ENCODE assay signal across 34 mouse cellular contexts in the genomic region with DNA sequence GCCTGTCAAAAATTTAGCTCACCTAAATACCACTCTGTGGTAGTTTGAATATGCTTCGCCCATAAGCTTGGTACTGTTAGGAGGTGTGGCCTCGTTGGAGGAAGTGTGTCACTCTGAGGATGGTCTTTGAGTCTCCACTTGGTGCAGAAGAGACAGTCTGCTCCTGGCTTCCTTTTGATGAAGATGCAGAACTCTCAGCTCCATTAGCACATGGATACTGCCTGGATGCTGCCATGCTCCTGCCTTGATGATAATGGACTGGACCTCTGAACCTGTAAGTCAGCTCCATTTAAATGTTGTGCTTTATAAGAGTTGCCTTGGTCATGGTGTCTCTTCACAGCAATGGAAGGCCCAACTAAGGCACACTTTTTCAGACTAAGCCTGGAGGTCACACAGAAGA.
"Had no signal": no experiment of that assay in that cellular context is flagged by ENCODE, and none has a peak within 500 bp of the region (broad histone marks: within the 10 kb centered on the region; RNA-seq: fewer than 3 reads in every experiment).

No protein-coding gene starts in this region.

- H3K27ac ChIP-seq: heart, embryonic 10.5 days; heart, embryonic 13.5 days; heart, embryonic 15.5 days; hindbrain, embryonic 10.5 days; hindbrain, embryonic 12.5 days; hindbrain, embryonic 13.5 days; hindbrain, embryonic 14.5 days; hindbrain, embryonic 15.5 days; hindbrain, postnatal 0 days; intestine, embryonic 15.5 days; kidney, embryonic 15.5 days; kidney, postnatal 0 days; layer of hippocampus, adult 2 months had no signal

- DNase-seq: heart, postnatal 14 days; heart, postnatal 36 days; heart, postnatal 4 days; kidney, adult 11 months; kidney, adult 18-20 months; kidney, adult 2 months; kidney, adult 8-10 months; kidney, adult 9 months; kidney, postnatal 10 days; kidney, postnatal 14 days; kidney, postnatal 25 days; kidney, postnatal 36 days; kidney, postnatal 4 days; layer of hippocampus, adult 9-11 months; layer of hippocampus, postnatal 36 days had no signal

- H3K4me3 ChIP-seq: heart, embryonic 10.5 days; heart, embryonic 12.5 days; heart, embryonic 13.5 days; heart, embryonic 15.5 days; hindbrain, embryonic 10.5 days; hindbrain, embryonic 12.5 days; hindbrain, embryonic 13.5 days; hindbrain, embryonic 15.5 days; intestine, embryonic 15.5 days; kidney, embryonic 15.5 days; layer of hippocampus, adult 2 months had no signal

- H3K9ac ChIP-seq: heart, embryonic 12.5 days; heart, embryonic 13.5 days; heart, embryonic 15.5 days; hindbrain, embryonic 12.5 days; hindbrain, embryonic 13.5 days; hindbrain, embryonic 14.5 days; hindbrain, embryonic 15.5 days; intestine, embryonic 15.5 days; kidney, embryonic 15.5 days had no signal

- H3K4me2 ChIP-seq: heart, embryonic 11.5 days; heart, embryonic 12.5 days; heart, embryonic 13.5 days; heart, embryonic 15.5 days; hindbrain, embryonic 12.5 days; hindbrain, embryonic 13.5 days; hindbrain, embryonic 14.5 days; hindbrain, embryonic 15.5 days; intestine, embryonic 15.5 days; kidney, embryonic 15.5 days had no signal

- H3K4me1 ChIP-seq: heart, embryonic 10.5 days; heart, embryonic 12.5 days; heart, embryonic 13.5 days; heart, embryonic 15.5 days; hindbrain, embryonic 10.5 days; hindbrain, embryonic 12.5 days; hindbrain, embryonic 13.5 days; hindbrain, embryonic 15.5 days; intestine, embryonic 15.5 days; kidney, embryonic 15.5 days had no signal

- H3K9me3 ChIP-seq: heart, embryonic 10.5 days; heart, embryonic 12.5 days; heart, embryonic 13.5 days; heart, embryonic 15.5 days; hindbrain, embryonic 10.5 days; hindbrain, embryonic 12.5 days; hindbrain, embryonic 13.5 days; hindbrain, embryonic 15.5 days; intestine, embryonic 15.5 days; kidney, embryonic 15.5 days had no signal

- H3K27me3 ChIP-seq: heart, embryonic 12.5 days; heart, embryonic 13.5 days; heart, embryonic 15.5 days; hindbrain, embryonic 12.5 days; hindbrain, embryonic 13.5 days; hindbrain, embryonic 15.5 days; intestine, embryonic 15.5 days; kidney, embryonic 15.5 days had no signal

- ATAC-seq: hindbrain, embryonic 16.5 days; hindbrain, postnatal 0 days; inflammation-experienced regulatory T-cells, adult 6 months; intestine, embryonic 15.5 days; intestine, embryonic 16.5 days; intestine, postnatal 0 days had no signal

- H3K36me3 ChIP-seq: heart, embryonic 10.5 days; heart, embryonic 12.5 days; heart, embryonic 13.5 days; heart, embryonic 15.5 days; hindbrain, embryonic 10.5 days; hindbrain, embryonic 12.5 days; hindbrain, embryonic 13.5 days; hindbrain, embryonic 15.5 days; intestine, embryonic 15.5 days; kidney, embryonic 15.5 days had no signal
